Comparison of ENCODE assay signal across 24 mouse cellular contexts in genomic region chr2:120723621-120724020, GRCm38 (mm10).
DNase-seq lines count a peak whose midpoint lies in the region; ATAC-seq and TF ChIP-seq lines count a peak whose summit lies in the region.
"Had no signal": no experiment of that assay in that cellular context is flagged by ENCODE, and none has a peak within 500 bp of the region (broad histone marks: within the 10 kb centered on the region; RNA-seq: fewer than 3 reads in every experiment).

No protein-coding gene starts in this region.

- no peak for TF ChIP-seq CTCF in lung, adult 2 months (IDR thresholded peaks at IDR 0.05; ENCODE audit: insufficient read depth, low read length)

- H3K9me3 ChIP-seq in heart, embryonic 10.5 days, result no peaks in the 10 kb centered on the region
- H3K9me3 ChIP-seq in heart, embryonic 13.5 days, result no peaks in the 10 kb centered on the region
- no peaks in the 10 kb centered on the region for H3K9me3 ChIP-seq in midbrain, embryonic 11.5 days (ENCODE audit: control insufficient read depth, low read length)
- H3K9me3 ChIP-seq: forebrain, embryonic 15.5 days; hindbrain, embryonic 12.5 days; limb, embryonic 13.5 days; liver, embryonic 12.5 days; lung, embryonic 15.5 days; midbrain, embryonic 15.5 days; neural tube, embryonic 12.5 days had no signal

- H3K36me3 ChIP-seq in heart, embryonic 10.5 days, result peaks cover 98% of the 10 kb centered on the region
- H3K36me3 ChIP-seq in heart, embryonic 13.5 days, result peaks cover 100% of the 10 kb centered on the region
- peaks cover 56% of the 10 kb centered on the region for H3K36me3 ChIP-seq in midbrain, embryonic 11.5 days (ENCODE audit: control insufficient read depth, insufficient read depth, low read length)

- ATAC-seq in heart, embryonic 13.5 days (ENCODE audit: extremely low read depth, insufficient number of reproducible peaks, low FRiP score, low TSS enrichment), result no peak
- ATAC-seq in midbrain, embryonic 11.5 days (ENCODE audit: low FRiP score), result no peak
- ATAC-seq: forebrain, embryonic 15.5 days; intestine, postnatal 0 days; liver, embryonic 12.5 days; midbrain, embryonic 15.5 days had no signal

- H3K27ac ChIP-seq in heart, embryonic 10.5 days, result no peak overlapping the region
- H3K27ac ChIP-seq in heart, embryonic 13.5 days (replicated peaks), result peak overlapping the region; percentile 44
- H3K27ac ChIP-seq in midbrain, embryonic 11.5 days (ENCODE audit: low read depth, low read length), result no peak overlapping the region
- H3K27ac ChIP-seq: forebrain, embryonic 15.5 days; hindbrain, embryonic 12.5 days; limb, embryonic 13.5 days; liver, embryonic 12.5 days; lung, embryonic 15.5 days; midbrain, embryonic 15.5 days; neural tube, embryonic 12.5 days had no signal

- no peak overlapping the region for H3K4me2 ChIP-seq in heart, embryonic 13.5 days
- H3K4me2 ChIP-seq in midbrain, embryonic 11.5 days, result no peak overlapping the region
- H3K4me2 ChIP-seq: forebrain, embryonic 15.5 days; hindbrain, embryonic 12.5 days; limb, embryonic 13.5 days; liver, embryonic 12.5 days; lung, embryonic 15.5 days; midbrain, embryonic 15.5 days; neural tube, embryonic 12.5 days had no signal

- H3K4me1 ChIP-seq in heart, embryonic 10.5 days, result peaks cover 17% of the 10 kb centered on the region
- 0 out of 2 replicates have a peak, but pooled peaks cover 2% of the 10 kb centered on the region for H3K4me1 ChIP-seq in lung, adult 2 months (ENCODE audit: control insufficient read depth, insufficient read depth, low read length)
- H3K4me1 ChIP-seq in heart, embryonic 13.5 days, result peaks cover 34% of the 10 kb centered on the region
- peaks cover 2% of the 10 kb centered on the region for H3K4me1 ChIP-seq in midbrain, embryonic 11.5 days (ENCODE audit: control insufficient read depth, insufficient read depth, low read length)

- no peak for TF ChIP-seq POLR2A in lung, adult 2 months (IDR thresholded peaks at IDR 0.05; ENCODE audit: borderline replicate concordance, extremely low read depth, low read depth, low read length)

- 0 out of 2 replicates have a peak overlapping the region, but pooled peaks have one; percentile 9 for H3K9ac ChIP-seq in heart, embryonic 13.5 days
- H3K9ac ChIP-seq in midbrain, embryonic 11.5 days (ENCODE audit: low read length), result no peak overlapping the region
- H3K9ac ChIP-seq: forebrain, embryonic 15.5 days; hindbrain, embryonic 12.5 days; limb, embryonic 13.5 days; liver, embryonic 12.5 days; lung, embryonic 15.5 days; midbrain, embryonic 15.5 days; neural tube, embryonic 12.5 days had no signal

- 59% methylated on average over 4 of the region's 4 CpGs for WGBS in heart, embryonic 10.5 days
- 67% methylated on average over 4 of the region's 4 CpGs for WGBS in lung, adult 2 months
- WGBS in heart, embryonic 13.5 days, result 63% methylated on average over 4 of the region's 4 CpGs
- 71% methylated on average over 4 of the region's 4 CpGs for WGBS in midbrain, embryonic 11.5 days

- H3K4me3 ChIP-seq in heart, embryonic 10.5 days, result no peak overlapping the region
- no peak overlapping the region for H3K4me3 ChIP-seq in lung, adult 2 months (replicated peaks; ENCODE audit: extremely low read depth, low read depth, low read length)
- no peak overlapping the region for H3K4me3 ChIP-seq in heart, embryonic 13.5 days
- no peak overlapping the region for H3K4me3 ChIP-seq in midbrain, embryonic 11.5 days (ENCODE audit: low read depth, low read length)
- H3K4me3 ChIP-seq: forebrain, embryonic 15.5 days; hindbrain, embryonic 12.5 days; limb, embryonic 13.5 days; liver, embryonic 12.5 days; lung, embryonic 15.5 days; midbrain, embryonic 15.5 days; neural tube, embryonic 12.5 days had no signal

- peak; percentile 38 for DNase-seq in heart, embryonic 10.5 days (ENCODE audit: low spot score)
- no peak for DNase-seq in heart, adult 9 months (ENCODE audit: low spot score in 2 of 2)
- peak; percentile 19 for DNase-seq in lung, postnatal 10 days
- no peak for DNase-seq in lung, adult 2 months
- no peak for DNase-seq in midbrain, embryonic 11.5 days (ENCODE audit: low spot score, missing footprints)
- DNase-seq in right cerebral cortex, postnatal 10 days (ENCODE audit: low spot score in 2 of 2), result no peak
- DNase-seq: adrenal gland, postnatal 25 days; cerebellum, adult 8-10 months; cerebellum, postnatal 36 days; gastrocnemius, postnatal 10 days; layer of hippocampus, adult 9-11 months; lung, postnatal 4 days; right cerebral cortex, postnatal 25 days; spleen, adult 18-20 months; thymus, postnatal 36 days had no signal

- H3K27me3 ChIP-seq in heart, embryonic 10.5 days (ENCODE audit: insufficient read depth, poor library complexity, severe bottlenecking), result no peaks in the 10 kb centered on the region
- H3K27me3 ChIP-seq in heart, embryonic 13.5 days (replicated peaks), result no peaks in the 10 kb centered on the region
- H3K27me3 ChIP-seq in midbrain, embryonic 11.5 days (ENCODE audit: control insufficient read depth, insufficient read depth, low read length), result no peaks in the 10 kb centered on the region
- H3K27me3 ChIP-seq: forebrain, embryonic 15.5 days; hindbrain, embryonic 12.5 days; limb, embryonic 13.5 days; liver, embryonic 12.5 days; lung, embryonic 15.5 days; midbrain, embryonic 15.5 days; neural tube, embryonic 12.5 days had no signal

Comparison
In these comparisons a context has a peak if more than half of its experiments do, and no peak if none do; other contexts are left out.
1. DNase-seq: peak in heart, embryonic 10.5 days (single experiment) and lung, postnatal 10 days (single experiment); none in heart, adult 9 months (0 of 2), lung, adult 2 months (single experiment), midbrain, embryonic 11.5 days (single experiment) and right cerebral cortex, postnatal 10 days (0 of 2).